Mouse (Mus musculus) layer of hippocampus, postnatal 10 days (tissue): ENCODE results near the gene Stip1. TPM values are rescaled to one million over a fixed set of nuclear protein-coding genes. Genes with fewer than 3 reads are reported as not detected.

ENCODE experiments used
- total RNA-seq, 2 experiments: library from RNA; stranded (reverse); gene quantifications; 2 replicates each; pipeline ENCODE4 v1.2.3; 2021

The Stip1 gene
- total RNA-seq, 2 experiments from 2014 or later, result 126 to 148 TPM

Other genes starting within 250 kb of the Stip1 start
- 10 to 100 TPM; 28.1 to 31.9 TPM for gene Rps6ka4, start 199.3 kb downstream of the Stip1 start, total RNA-seq
- 1 to 10 TPM; 2.9 to 4.2 TPM for gene Ccdc88b, start 181.8 kb downstream of the Stip1 start, total RNA-seq
- 10 to 100 TPM; 42.4 to 44.5 TPM for gene Trmt112, start 130.3 kb downstream of the Stip1 start, total RNA-seq
- 100 to 1,000 TPM; 319 to 332 TPM for gene Prdx5, start 129.9 kb downstream of the Stip1 start, total RNA-seq
- gene Esrra, start 118.2 kb downstream of the Stip1 start, total RNA-seq, result 10 to 100 TPM; 45.8 to 53.0 TPM
- 10 to 100 TPM; 10.7 to 11.5 TPM for gene Catsperz, start 114.6 kb downstream of the Stip1 start, total RNA-seq
- gene Kcnk4, start 105.5 kb downstream of the Stip1 start, total RNA-seq, result 10 to 100 TPM; 25.3 to 27.8 TPM
- 10 to 100 TPM; 34.3 to 37.7 TPM for gene Bad, start 98.1 kb downstream of the Stip1 start, total RNA-seq
- gene Gpr137, start 97.5 kb downstream of the Stip1 start, total RNA-seq, result 10 to 100 TPM; 73.7 to 74.1 TPM
- gene Ppp1r14b, start 65.0 kb downstream of the Stip1 start, total RNA-seq, result 100 to 1,000 TPM; 126 to 139 TPM
- 10 to 100 TPM; 16.4 to 18.4 TPM for gene Plcb3, start 63.5 kb downstream of the Stip1 start, total RNA-seq
- gene Fkbp2, start 59.5 kb downstream of the Stip1 start, total RNA-seq, result 10 to 100 TPM; 77.0 to 98.0 TPM
- gene Vegfb, start 52.3 kb downstream of the Stip1 start, total RNA-seq, result 10 to 100 TPM; 79.5 to 82.1 TPM
- 10 to 100 TPM; 18.1 to 21.5 TPM for gene Dnajc4, start 47.4 kb downstream of the Stip1 start, total RNA-seq
- 10 to 100 TPM; 10.2 to 11.3 TPM for gene Nudt22, start 43.9 kb downstream of the Stip1 start, total RNA-seq
- gene Trpt1, start 43.8 kb downstream of the Stip1 start, total RNA-seq, result 10 to 100 TPM; 16.9 to 18.2 TPM
- 1 to 10 TPM; 5.0 to 5.2 TPM for gene Fermt3, start 20.5 kb downstream of the Stip1 start, total RNA-seq
- 1 to 10 TPM; 4.4 to 5.2 TPM for gene Macrod1, start 16.8 kb upstream of the Stip1 start, total RNA-seq
- 10 to 100 TPM; 27.9 to 28.4 TPM for gene Flrt1, start 65.8 kb upstream of the Stip1 start, total RNA-seq
- 100 to 1,000 TPM; 202 to 240 TPM for gene Otub1, start 166.3 kb upstream of the Stip1 start, total RNA-seq
- 100 to 1,000 TPM; 688 to 834 TPM for gene Cox8a, start 177.6 kb upstream of the Stip1 start, total RNA-seq
- gene Naa40, start 201.2 kb upstream of the Stip1 start, total RNA-seq, result 10 to 100 TPM; 36.3 to 45.6 TPM
- gene Rcor2, start 227.4 kb upstream of the Stip1 start, total RNA-seq, result 10 to 100 TPM; 22.7 to 24.1 TPM